Mouse (Mus musculus) cerebellum, postnatal 4 days (tissue): ENCODE data around the gene Gm21103.
"Not testable (repeated sequence)": the region's sequence is repeated elsewhere in the genome, so short reads cannot be mapped to it uniquely, and the experiment has no call there.

Source experiments
- DNase-seq, 2 experiments: peaks; one replicate each; pipeline ENCODE4 v3.0.0; 2022; ENCODE audit warnings: low spot score in 2 of 2, mixed read lengths in 1 of 2

Gm21103 gene

DNA sequence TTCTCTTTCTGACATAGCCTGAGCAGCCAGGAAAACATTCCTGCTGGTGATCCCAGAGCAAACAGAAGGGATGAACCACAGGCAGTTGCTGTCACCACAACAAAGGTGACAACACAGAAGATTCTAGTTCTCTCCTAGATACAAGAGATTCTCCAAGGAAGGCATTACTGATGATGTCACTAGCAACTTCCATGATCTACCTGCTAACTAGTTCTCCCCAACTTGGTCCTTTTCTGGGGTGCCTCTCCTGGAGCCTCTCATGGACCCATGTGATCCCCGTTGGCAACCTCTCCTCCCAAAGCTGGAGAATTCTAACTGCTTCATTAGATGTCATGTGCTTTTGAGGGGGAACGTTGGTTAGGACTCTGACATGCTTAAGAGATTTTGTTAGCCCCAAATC lies at the start of gene Gm21103:
Gm21103 (minus strand) TSS at position 101 of the 400 bp plus-strand sequence.
- DNase-seq = not testable (repeated sequence)

DNA sequence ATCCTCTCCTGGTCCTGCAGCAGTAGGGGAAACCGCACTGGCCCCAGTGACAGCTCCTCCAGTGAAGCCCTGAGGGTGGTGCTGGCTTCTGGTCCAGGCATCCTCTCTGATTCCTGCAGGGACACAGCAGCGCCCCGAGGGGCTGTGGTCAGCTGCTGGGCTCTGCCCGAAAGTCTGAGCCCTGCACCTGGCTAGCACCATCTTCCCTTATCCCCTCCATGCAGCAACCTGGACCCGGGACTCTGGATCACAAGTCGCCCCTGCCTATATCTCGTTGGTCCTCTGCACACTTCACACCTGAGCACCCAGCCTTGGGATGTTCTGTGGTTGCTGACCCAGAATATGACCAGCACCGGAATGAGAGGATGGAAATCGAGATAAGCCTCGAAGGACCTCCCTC lies 38.9 kb upstream of the Gm21103 start, which contains the start of gene Gm3618:
Gm3618 (minus strand) TSS at position 101 of the 400 bp plus-strand sequence.
- DNase-seq = not testable (repeated sequence)

DNA sequence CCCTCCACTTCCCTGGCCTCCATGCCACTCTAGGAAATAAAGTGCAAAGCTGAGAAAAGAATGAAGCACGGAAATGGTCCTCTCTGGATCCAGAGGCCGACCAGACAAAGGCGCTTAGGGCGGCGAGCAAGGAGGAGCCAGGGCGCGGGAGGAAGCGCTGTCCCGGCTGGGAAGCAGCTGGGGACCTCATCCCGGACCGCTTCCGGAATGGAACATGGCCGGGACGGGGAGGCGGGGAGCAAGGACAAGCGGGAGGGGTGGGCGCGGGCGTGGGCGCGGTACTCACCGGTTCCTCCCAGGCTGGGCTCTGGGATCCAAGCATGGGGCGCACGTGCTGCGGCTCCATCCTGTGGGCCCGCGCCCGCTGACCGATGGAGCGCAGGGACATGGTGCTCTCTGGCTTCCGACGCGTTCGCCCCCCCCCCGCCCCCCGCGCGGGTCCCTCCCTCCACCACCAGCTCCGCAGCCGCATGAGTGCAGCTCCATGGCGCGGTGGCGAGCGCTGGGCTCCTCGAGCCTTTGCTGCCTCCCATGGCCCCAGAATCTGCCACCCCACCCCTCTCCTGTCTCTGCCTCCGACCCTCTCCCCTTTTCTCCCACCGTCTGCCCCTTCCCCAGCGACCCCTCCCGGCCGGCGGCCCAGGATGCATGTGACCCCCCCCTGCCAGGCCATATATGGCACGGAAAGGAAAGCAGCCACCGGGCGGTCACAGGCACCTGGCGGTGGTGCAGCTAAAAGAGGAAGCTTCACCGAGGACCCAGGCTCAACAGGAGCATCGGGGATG lies 17.5 kb downstream of the Gm21103 start, which contains the start of gene Gm3411:
Gm3411 (minus strand) TSS at position 320 of the 785 bp plus-strand sequence.
- peak; percentile 34 to 40 for DNase-seq
